Mouse (Mus musculus): ENCODE results near the gene Ugt2b38. TPM values are rescaled to one million over a fixed set of nuclear protein-coding genes. Genes with fewer than 3 reads are reported as not detected.
"Not testable (repeated sequence)": the region's sequence is repeated elsewhere in the genome, so short reads cannot be mapped to it uniquely, and the experiment has no call there.

The Ugt2b38 gene
- polyA plus RNA-seq (2012; rRNA removed), result not detected in 2 replicates

- DNase-seq (ENCODE audit: low read depth), result not testable (repeated sequence)
Observed at GRCm38 (mm10) chr5:87424041-87424440, at the start of gene Ugt2b38. Ugt2b38 (minus strand) TSS chr5:87424203.

DNA sequence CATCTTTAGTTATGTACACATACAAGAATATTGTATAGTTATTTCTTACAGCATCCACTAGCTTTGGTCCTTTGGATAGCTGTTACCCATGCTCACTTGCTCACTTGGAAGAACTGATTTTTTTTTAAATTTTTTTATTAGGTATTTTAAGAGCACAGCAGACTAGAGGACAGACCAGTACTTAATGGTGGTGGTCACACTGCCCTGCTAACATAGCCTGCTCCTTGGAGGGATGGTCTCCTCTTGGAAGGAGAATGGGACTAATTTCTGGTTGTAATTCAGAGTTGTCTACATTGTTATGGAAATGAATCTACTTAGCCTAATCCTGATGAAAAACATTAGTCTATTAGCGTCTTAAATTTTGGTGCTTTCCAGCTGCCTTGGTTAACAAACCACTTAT is 34.8 kb upstream of the Ugt2b38 start:
- TF ChIP-seq CTCF (IDR thresholded peaks at IDR 0.05; ENCODE audit: borderline replicate concordance, extremely low read depth, insufficient read depth, insufficient read length), result no peak
- no peak for TF ChIP-seq POLR2A (IDR thresholded peaks at IDR 0.05; ENCODE audit: borderline replicate concordance, extremely low read depth, insufficient read depth, insufficient read length, poor library complexity, severe bottlenecking)
- DNase-seq (ENCODE audit: low read depth), result peak; percentile 20

DNA sequence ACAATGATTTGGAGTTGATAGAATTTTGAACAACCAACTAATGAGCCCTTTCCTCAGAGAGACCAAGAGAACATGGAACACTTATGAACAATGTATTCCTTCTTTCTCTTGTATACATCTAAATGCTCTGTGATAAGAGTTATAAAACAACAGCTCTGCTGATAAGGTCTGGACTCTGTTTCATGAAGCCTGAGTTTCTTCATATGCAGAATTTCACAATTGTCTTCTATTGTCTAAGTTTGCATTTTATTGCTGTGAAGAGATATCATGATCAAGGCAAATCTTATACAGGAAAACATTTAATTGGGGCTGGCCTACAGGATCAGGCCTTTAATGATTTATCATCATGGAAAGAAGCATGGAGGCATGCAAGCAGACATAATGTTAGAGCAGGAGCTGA is 33.7 kb upstream of the Ugt2b38 start:
- DNase-seq (ENCODE audit: low read depth), result no peak
- no peak for TF ChIP-seq CTCF (IDR thresholded peaks at IDR 0.05; ENCODE audit: borderline replicate concordance, extremely low read depth, insufficient read depth, insufficient read length)
- no peak for TF ChIP-seq POLR2A (IDR thresholded peaks at IDR 0.05; ENCODE audit: borderline replicate concordance, extremely low read depth, insufficient read depth, insufficient read length, poor library complexity, severe bottlenecking)

DNA sequence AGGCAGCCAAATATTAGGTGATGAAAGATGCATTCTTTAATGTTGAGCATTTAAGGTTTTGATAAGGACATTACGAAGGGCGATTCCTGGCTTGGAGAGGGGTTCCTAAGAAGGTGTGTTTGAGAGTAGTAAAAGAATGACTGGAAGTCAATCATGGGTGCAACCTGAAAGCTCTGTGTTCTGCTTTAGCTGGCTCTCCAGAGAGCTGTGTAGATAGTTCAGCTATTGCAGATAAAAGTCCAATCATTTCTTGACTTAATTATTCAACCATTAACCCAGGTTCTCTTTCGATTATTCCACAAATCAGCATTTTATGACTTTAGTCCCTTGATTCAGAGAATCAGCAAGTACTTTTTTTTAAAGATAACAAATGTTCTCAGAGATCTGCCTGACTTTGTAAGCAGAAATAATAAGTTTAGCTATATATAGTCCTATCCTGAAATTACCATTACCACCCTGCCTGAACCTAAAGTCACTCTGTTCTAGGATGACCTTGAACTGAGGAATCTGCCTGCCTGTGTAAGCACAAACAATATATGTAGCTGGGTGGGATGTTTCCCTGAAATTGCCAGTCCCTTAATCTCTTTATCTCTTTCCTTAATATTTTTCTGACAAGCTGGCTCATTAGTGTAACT is 32.3 kb upstream of the Ugt2b38 start:
- TF ChIP-seq CTCF (IDR thresholded peaks at IDR 0.05; ENCODE audit: borderline replicate concordance, extremely low read depth, insufficient read depth, insufficient read length) (no peak), POLR2A (IDR thresholded peaks at IDR 0.05; ENCODE audit: borderline replicate concordance, extremely low read depth, insufficient read depth, insufficient read length, poor library complexity, severe bottlenecking) (no peak)
- no peak for DNase-seq (ENCODE audit: low read depth)

GRCm38 (mm10) chr5:87455519-87455918 is 31.5 kb upstream of the Ugt2b38 start:
- TF ChIP-seq POLR2A (IDR thresholded peaks at IDR 0.05; ENCODE audit: borderline replicate concordance, extremely low read depth, insufficient read depth, insufficient read length, poor library complexity, severe bottlenecking), result no peak
- no peak for TF ChIP-seq CTCF (IDR thresholded peaks at IDR 0.05; ENCODE audit: borderline replicate concordance, extremely low read depth, insufficient read depth, insufficient read length)

DNA sequence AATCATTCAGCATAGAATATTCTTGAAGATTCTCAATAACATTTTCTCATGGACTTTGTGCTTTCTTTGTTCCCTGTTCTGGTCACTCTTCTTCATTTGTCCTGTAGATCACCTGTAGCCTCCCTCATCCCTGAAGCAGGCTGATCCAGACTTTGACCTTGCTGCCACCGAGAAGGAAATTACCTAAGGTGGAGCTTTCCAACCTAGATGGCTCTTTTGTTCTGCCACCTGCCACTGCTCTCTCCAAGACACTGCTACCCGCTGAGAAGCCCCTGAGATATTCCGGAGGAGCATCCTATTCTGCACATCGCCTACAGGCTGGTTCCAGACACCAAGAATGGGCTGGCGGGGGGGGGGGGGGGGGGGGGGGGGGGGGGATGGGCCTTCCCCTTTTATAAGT is 28.5 kb upstream of the Ugt2b38 start:
- not testable (repeated sequence) for DNase-seq (ENCODE audit: low read depth)

More at GRCm38 (mm10) chr5:87455519-87455918, 31.5 kb upstream of the Ugt2b38 start:
- DNase-seq (ENCODE audit: low read depth), result no peak

- TF ChIP-seq POLR2A (IDR thresholded peaks at IDR 0.05; ENCODE audit: borderline replicate concordance, extremely low read depth, insufficient read depth, insufficient read length, poor library complexity, severe bottlenecking) (no peak), CTCF (IDR thresholded peaks at IDR 0.05; ENCODE audit: borderline replicate concordance, extremely low read depth, insufficient read depth, insufficient read length) (peak; percentile 35; the same call in 1 of the 2 replicates)
Observed at GRCm38 (mm10) chr5:87436264-87436663, 12.3 kb upstream of the Ugt2b38 start.

GRCm38 (mm10) chr5:87425676-87426075 is 1.7 kb upstream of the Ugt2b38 start:
- TF ChIP-seq POLR2A (IDR thresholded peaks at IDR 0.05; ENCODE audit: borderline replicate concordance, extremely low read depth, insufficient read depth, insufficient read length, poor library complexity, severe bottlenecking), result no peak
- TF ChIP-seq CTCF (IDR thresholded peaks at IDR 0.05; ENCODE audit: borderline replicate concordance, extremely low read depth, insufficient read depth, insufficient read length), result no peak
- DNase-seq (ENCODE audit: low read depth), result no peak

More at GRCm38 (mm10) chr5:87436264-87436663, 12.3 kb upstream of the Ugt2b38 start:
- peak; percentile 22 for DNase-seq (ENCODE audit: low read depth)

DNA sequence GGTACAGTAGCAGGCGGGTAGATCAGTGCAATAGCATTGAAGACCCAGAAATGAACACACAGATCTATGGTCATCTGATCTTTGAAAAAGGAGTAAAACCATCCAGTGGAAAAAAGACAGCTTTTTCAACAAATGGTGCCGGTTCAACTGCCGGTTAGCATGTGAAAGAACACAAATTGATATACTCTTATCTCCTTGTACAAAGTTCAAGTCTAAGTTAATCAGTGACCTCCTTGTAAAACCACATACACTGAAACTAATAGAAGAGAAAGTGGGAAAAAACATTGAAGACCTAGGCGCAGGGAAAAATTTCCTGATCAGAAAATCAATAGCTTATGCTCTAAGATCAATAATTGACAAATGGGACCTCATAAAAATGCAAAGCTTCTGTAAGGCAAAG is 27.0 kb downstream of the Ugt2b38 start:
- TF ChIP-seq CTCF (IDR thresholded peaks at IDR 0.05; ENCODE audit: borderline replicate concordance, extremely low read depth, insufficient read depth, insufficient read length) (no peak), POLR2A (IDR thresholded peaks at IDR 0.05; ENCODE audit: borderline replicate concordance, extremely low read depth, insufficient read depth, insufficient read length, poor library complexity, severe bottlenecking) (no peak)
- DNase-seq (ENCODE audit: low read depth), result no peak

DNA sequence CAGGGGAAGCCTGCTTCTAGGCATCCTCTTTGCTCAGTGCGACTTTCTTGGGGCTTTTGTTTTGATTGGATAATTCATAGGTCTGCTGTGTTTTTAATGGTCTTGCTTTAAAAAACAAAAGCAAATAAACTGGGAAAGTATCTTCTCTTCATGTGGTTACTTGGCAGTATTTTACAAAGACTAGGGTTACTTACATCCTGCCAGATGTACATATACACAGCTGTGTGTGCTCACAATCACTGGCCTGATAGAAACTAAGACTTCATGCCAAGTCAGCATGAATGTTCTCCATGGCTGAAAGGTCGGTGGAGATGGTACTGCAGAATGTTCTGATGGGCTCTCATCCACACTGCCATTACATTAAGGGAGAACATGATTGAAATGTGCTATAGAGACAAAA is 33.2 kb downstream of the Ugt2b38 start:
- TF ChIP-seq POLR2A (IDR thresholded peaks at IDR 0.05; ENCODE audit: borderline replicate concordance, extremely low read depth, insufficient read depth, insufficient read length, poor library complexity, severe bottlenecking) (no peak), CTCF (IDR thresholded peaks at IDR 0.05; ENCODE audit: borderline replicate concordance, extremely low read depth, insufficient read depth, insufficient read length) (no peak)
- DNase-seq (ENCODE audit: low read depth), result peak; percentile 1

GRCm38 (mm10) chr5:87380234-87380633 is 43.8 kb downstream of the Ugt2b38 start:
- TF ChIP-seq CTCF (IDR thresholded peaks at IDR 0.05; ENCODE audit: borderline replicate concordance, extremely low read depth, insufficient read depth, insufficient read length), result no peak
- no peak for TF ChIP-seq POLR2A (IDR thresholded peaks at IDR 0.05; ENCODE audit: borderline replicate concordance, extremely low read depth, insufficient read depth, insufficient read length, poor library complexity, severe bottlenecking)

DNA sequence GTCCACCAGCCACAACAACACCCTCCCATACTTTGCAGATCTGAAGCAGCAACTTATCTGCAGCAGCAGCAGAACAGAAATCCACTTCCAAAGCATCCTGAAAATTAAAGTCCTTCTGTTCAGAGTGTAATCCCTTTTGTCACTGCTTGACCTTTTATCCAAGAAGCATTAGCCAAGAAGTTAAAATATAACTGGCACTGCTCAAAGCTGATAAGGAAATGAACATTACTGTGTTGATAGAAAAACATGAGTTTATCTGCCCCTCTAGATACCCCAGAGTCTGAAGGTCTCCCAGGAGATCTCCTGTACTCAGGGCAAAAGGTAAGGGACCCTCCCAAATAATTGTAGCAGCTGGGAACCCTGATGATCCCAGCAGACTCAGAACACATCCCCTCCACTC is 44.2 kb downstream of the Ugt2b38 start:
- no peak for DNase-seq (ENCODE audit: low read depth)
- TF ChIP-seq POLR2A (IDR thresholded peaks at IDR 0.05; ENCODE audit: borderline replicate concordance, extremely low read depth, insufficient read depth, insufficient read length, poor library complexity, severe bottlenecking), result no peak
- TF ChIP-seq CTCF (IDR thresholded peaks at IDR 0.05; ENCODE audit: borderline replicate concordance, extremely low read depth, insufficient read depth, insufficient read length), result no peak

More at GRCm38 (mm10) chr5:87380234-87380633, 43.8 kb downstream of the Ugt2b38 start:
- DNase-seq (ENCODE audit: low read depth), result no peak

Data from brain, embryonic 14.5 days (tissue).